Mouse (Mus musculus): ENCODE measurements at regions not wholly inside any gene's neighbourhood (a gene's known extent, or its start where the extent isn't known, plus 50 kb on each side); places are given as distances from the start of the nearest gene placed in this dataset. TPM values are rescaled to one million over a fixed set of nuclear protein-coding genes. Genes with fewer than 3 reads are reported as not detected.

GRCm38 (mm10) chr3:137810123-137810522, 54.2 kb upstream of the H2afz start:
- Histone ChIP-seq H3K27ac (ENCODE audit: low read depth, low read length) (no peak overlapping the region), H3K9ac (ENCODE audit: low read depth, low read length) (no peak overlapping the region), H3K36me3 (ENCODE audit: control insufficient read depth, insufficient read depth, low read length) (no peaks in the 10 kb centered on the region), H3K4me1 (ENCODE audit: control insufficient read depth, insufficient read depth, low read length) (peaks cover 9% of the 10 kb centered on the region; the same call in 1 of the 2 replicates), H3K9me3 (ENCODE audit: control insufficient read depth, low read length) (no peaks in the 10 kb centered on the region), H3K4me2 (replicated peaks; ENCODE audit: low read depth, low read length) (no peak overlapping the region), H3K4me3 (ENCODE audit: low read length) (no peak overlapping the region), H3K27me3 (ENCODE audit: control insufficient read depth, insufficient read depth, low read length) (no peaks in the 10 kb centered on the region)
- no peak for ATAC-seq (ENCODE audit: low FRiP score, low TSS enrichment)
- WGBS: 87% methylated on average over 3 of the region's 3 CpGs

Small RNA genes in the stretch of these regions (microRNA-seq; reads per million reads assigned to microRNA genes)
- gene Mir6380: not detected
